Mouse (Mus musculus) kidney, adult 2 months (tissue): Measurements from ENCODE around the gene Dck.

Source experiments
- CTCF ChIP-seq: fragments of 200-500 bp; conservative IDR thresholded peaks from 2 replicates; pipeline ENCODE4 v1.5.1; 2011; ENCODE audit warnings: low read depth, mild to moderate bottlenecking, control low read depth, low read length, moderate library complexity, mixed read lengths; ENCODE audit not compliant: insufficient read depth, insufficient read length
- POLR2A ChIP-seq: fragments of 200-500 bp; IDR thresholded peaks from one replicate; pipeline ENCODE4 v1.6.1; 2011; ENCODE audit warnings: low read depth, low read length, control low read depth

DNA sequence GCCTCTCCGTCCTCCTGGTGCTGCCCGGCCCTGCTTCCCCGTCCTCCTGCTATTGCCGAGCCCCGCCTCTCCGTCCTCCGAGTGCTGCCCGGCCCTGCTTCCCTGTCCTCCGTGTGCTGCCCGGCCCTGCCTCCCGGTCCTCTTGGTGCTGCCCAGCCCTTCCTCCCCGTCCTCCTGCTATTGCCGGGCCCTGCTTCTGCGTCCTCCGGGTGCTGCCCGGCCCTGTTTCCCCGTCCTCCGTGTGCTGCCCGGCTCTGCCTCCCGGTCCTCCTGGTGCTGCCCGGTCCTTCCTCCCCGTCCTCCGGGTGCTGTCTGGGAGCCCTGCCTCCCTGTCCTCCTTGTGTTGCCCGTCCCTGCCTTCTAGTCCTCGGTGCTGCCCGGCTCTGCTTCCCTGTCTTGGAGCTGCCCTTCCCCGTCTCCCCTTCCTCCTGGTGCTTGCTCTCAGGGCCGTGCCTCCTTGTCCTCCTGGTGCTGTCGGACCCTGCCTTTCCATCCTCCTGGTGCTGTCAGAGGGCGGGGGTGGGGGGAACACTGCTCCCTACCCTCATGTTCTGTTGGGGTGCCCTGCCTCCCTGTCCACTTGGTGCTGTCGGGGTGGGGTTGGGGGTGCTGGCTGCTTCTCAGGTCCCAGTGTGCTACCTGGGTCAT lies 43.1 kb upstream of the Dck start:
- TF ChIP-seq POLR2A, result no peak
- TF ChIP-seq CTCF, result no peak
